In genomic region chr9:27937660-27938059, GRCm38 (mm10) we compare ENCODE assay signal across 25 mouse cellular contexts.
DNase-seq lines count a peak whose midpoint lies in the region; ATAC-seq lines count a peak whose summit lies in the region.
"Had no signal": no experiment of that assay in that cellular context is flagged by ENCODE, and none has a peak within 500 bp of the region (broad histone marks: within the 10 kb centered on the region; RNA-seq: fewer than 3 reads in every experiment).

No protein-coding gene starts in this region.

- H3K4me2 ChIP-seq in kidney, embryonic 14.5 days (replicated peaks; ENCODE audit: low read depth, low read length), result no peak overlapping the region
- H3K4me2 ChIP-seq in kidney, embryonic 16.5 days (replicated peaks; ENCODE audit: low read depth, low read length), result no peak overlapping the region
- no peak overlapping the region for H3K4me2 ChIP-seq in limb, embryonic 15.5 days
- H3K4me2 ChIP-seq: heart, embryonic 13.5 days; hindbrain, embryonic 14.5 days; liver, embryonic 15.5 days; lung, embryonic 15.5 days; midbrain, embryonic 13.5 days had no signal

- 16% methylated on average over 5 of the region's 5 CpGs for WGBS in kidney, embryonic 14.5 days
- WGBS in kidney, embryonic 16.5 days, result 11% methylated on average over 5 of the region's 5 CpGs
- WGBS in limb, embryonic 10.5 days, result 35% methylated on average over 5 of the region's 5 CpGs
- WGBS in limb, embryonic 15.5 days, result 22% methylated on average over 5 of the region's 5 CpGs

- ATAC-seq in kidney, embryonic 14.5 days (ENCODE audit: low FRiP score, low TSS enrichment), result peak; percentile 20; the same call in 1 of the 2 replicates
- no peak; the same call in 1 of the 2 replicates for ATAC-seq in kidney, embryonic 16.5 days (ENCODE audit: low FRiP score, low TSS enrichment)
- peak; percentile 75; the same call in 1 of the 2 replicates for ATAC-seq in limb, embryonic 15.5 days (ENCODE audit: insufficient number of reproducible peaks, low FRiP score, low TSS enrichment, low read depth)
- ATAC-seq: forebrain, embryonic 14.5 days; intestine, postnatal 0 days; midbrain, embryonic 13.5 days had no signal

- H3K27ac ChIP-seq in kidney, embryonic 14.5 days (ENCODE audit: low read depth, low read length), result no peak overlapping the region
- H3K27ac ChIP-seq in kidney, embryonic 16.5 days (ENCODE audit: low read length), result no peak overlapping the region
- no peak overlapping the region for H3K27ac ChIP-seq in limb, embryonic 10.5 days
- H3K27ac ChIP-seq in limb, embryonic 15.5 days, result 0 out of 2 replicates have a peak overlapping the region, but pooled peaks have one; percentile 7
- H3K27ac ChIP-seq: heart, embryonic 13.5 days; hindbrain, embryonic 14.5 days; liver, embryonic 15.5 days; lung, embryonic 15.5 days; midbrain, embryonic 13.5 days had no signal

- H3K9me3 ChIP-seq in kidney, embryonic 14.5 days (ENCODE audit: control insufficient read depth, low read length), result no peaks in the 10 kb centered on the region
- H3K9me3 ChIP-seq in kidney, embryonic 16.5 days (ENCODE audit: low read length), result no peaks in the 10 kb centered on the region
- no peaks in the 10 kb centered on the region for H3K9me3 ChIP-seq in limb, embryonic 10.5 days (replicated peaks)
- H3K9me3 ChIP-seq in limb, embryonic 15.5 days, result no peaks in the 10 kb centered on the region
- H3K9me3 ChIP-seq: G1E; heart, embryonic 13.5 days; liver, embryonic 15.5 days; lung, embryonic 15.5 days; midbrain, embryonic 13.5 days had no signal

- H3K27me3 ChIP-seq in kidney, embryonic 14.5 days (ENCODE audit: control insufficient read depth, insufficient read depth, low read length), result no peaks in the 10 kb centered on the region
- no peaks in the 10 kb centered on the region for H3K27me3 ChIP-seq in kidney, embryonic 16.5 days (ENCODE audit: insufficient read depth, low read length)
- H3K27me3 ChIP-seq in limb, embryonic 10.5 days (ENCODE audit: low read depth, poor library complexity, severe bottlenecking), result no peaks in the 10 kb centered on the region
- H3K27me3 ChIP-seq in limb, embryonic 15.5 days, result no peaks in the 10 kb centered on the region
- H3K27me3 ChIP-seq: heart, embryonic 13.5 days; liver, embryonic 15.5 days; lung, embryonic 15.5 days; midbrain, embryonic 13.5 days had no signal

- no peaks in the 10 kb centered on the region for H3K36me3 ChIP-seq in kidney, embryonic 14.5 days (ENCODE audit: control insufficient read depth, insufficient read depth, low read length)
- H3K36me3 ChIP-seq in kidney, embryonic 16.5 days (ENCODE audit: insufficient read depth, low read length), result no peaks in the 10 kb centered on the region
- H3K36me3 ChIP-seq in limb, embryonic 10.5 days, result no peaks in the 10 kb centered on the region
- no peaks in the 10 kb centered on the region for H3K36me3 ChIP-seq in limb, embryonic 15.5 days
- H3K36me3 ChIP-seq: G1E; heart, embryonic 13.5 days; liver, embryonic 15.5 days; lung, embryonic 15.5 days; midbrain, embryonic 13.5 days had no signal

- H3K4me3 ChIP-seq in kidney, embryonic 14.5 days (ENCODE audit: low read length), result no peak overlapping the region
- H3K4me3 ChIP-seq in kidney, embryonic 16.5 days (ENCODE audit: low read length), result no peak overlapping the region
- no peak overlapping the region for H3K4me3 ChIP-seq in limb, embryonic 10.5 days
- no peak overlapping the region for H3K4me3 ChIP-seq in limb, embryonic 15.5 days
- H3K4me3 ChIP-seq: heart, embryonic 13.5 days; liver, embryonic 15.5 days; lung, embryonic 15.5 days; midbrain, embryonic 13.5 days had no signal

- H3K9ac ChIP-seq in kidney, embryonic 14.5 days (ENCODE audit: low read depth, low read length), result no peak overlapping the region
- H3K9ac ChIP-seq in kidney, embryonic 16.5 days (replicated peaks; ENCODE audit: low read length), result no peak overlapping the region
- H3K9ac ChIP-seq in limb, embryonic 15.5 days, result no peak overlapping the region
- H3K9ac ChIP-seq: heart, embryonic 13.5 days; hindbrain, embryonic 14.5 days; liver, embryonic 15.5 days; lung, embryonic 15.5 days; midbrain, embryonic 13.5 days had no signal

- DNase-seq in embryo, embryonic 10.5 days (ENCODE audit: low spot score), result peak; percentile 17
- peak; percentile 30 for DNase-seq in limb, embryonic 10.5 days (ENCODE audit: low spot score)
- no peak for DNase-seq in spleen, postnatal 4 days (ENCODE audit: low spot score in 2 of 2)
- DNase-seq in frontal cortex, postnatal 14 days (ENCODE audit: low spot score in 2 of 2), result no peak
- DNase-seq in right cerebral cortex, postnatal 10 days (ENCODE audit: low spot score in 2 of 2), result no peak
- DNase-seq: adrenal gland, adult 8-10 months; cerebellum, adult 2 months; cerebellum, postnatal 25 days; heart, postnatal 10 days; kidney, adult 9 months; layer of hippocampus, adult 9-11 months; right cerebral cortex, postnatal 25 days; thymus, adult 2 months; thymus, postnatal 36 days had no signal

- no peaks in the 10 kb centered on the region for H3K4me1 ChIP-seq in kidney, embryonic 14.5 days (ENCODE audit: control insufficient read depth, insufficient read depth, low read length)
- 0 out of 2 replicates have a peak, but pooled peaks cover 5% of the 10 kb centered on the region for H3K4me1 ChIP-seq in kidney, embryonic 16.5 days (ENCODE audit: insufficient read depth, low read length)
- peaks cover 12% of the 10 kb centered on the region for H3K4me1 ChIP-seq in limb, embryonic 10.5 days
- peaks cover 9% of the 10 kb centered on the region for H3K4me1 ChIP-seq in limb, embryonic 15.5 days
- H3K4me1 ChIP-seq: liver, embryonic 15.5 days; lung, embryonic 15.5 days; midbrain, embryonic 13.5 days had no signal

Comparison
In these comparisons a context has a peak if more than half of its experiments do, and no peak if none do; other contexts are left out.
1. DNase-seq: peak in embryo, embryonic 10.5 days (single experiment) and limb, embryonic 10.5 days (single experiment); none in spleen, postnatal 4 days (0 of 2), frontal cortex, postnatal 14 days (0 of 2) and right cerebral cortex, postnatal 10 days (0 of 2).